Mouse (Mus musculus): ENCODE measurements around the gene Hspbap1. TPM values are rescaled to one million over a fixed set of nuclear protein-coding genes. Genes with fewer than 3 reads are reported as not detected.
A peak's percentile ranks its signal among the peaks of the same experiment; 100 is the strongest.

Gene Hspbap1
- total RNA-seq, 4 experiments from 2014 or later, result 2.8 to 4.2 (median 3.7) TPM

GRCm38 (mm10) chr16:35791962-35792521 is 21.9 kb downstream of the Hspbap1 start:
- DNase-seq (ENCODE audit: low spot score in 2 of 2), result no peak

GRCm38 (mm10) chr16:35802163-35802562 is 32.0 kb downstream of the Hspbap1 start:
- no peak for DNase-seq (ENCODE audit: low spot score in 2 of 2)

- DNase-seq (ENCODE audit: low spot score in 2 of 2), result no peak
Measured at GRCm38 (mm10) chr16:35803723-35804122, 33.5 kb downstream of the Hspbap1 start.

GRCm38 (mm10) chr16:35806973-35807662 is 36.9 kb downstream of the Hspbap1 start:
- no peak for DNase-seq (ENCODE audit: low spot score in 2 of 2)

- DNase-seq (ENCODE audit: low spot score in 2 of 2), result no peak
Measured at GRCm38 (mm10) chr16:35807663-35807992, 37.5 kb downstream of the Hspbap1 start.

- no peak for DNase-seq (ENCODE audit: low spot score in 2 of 2)
Measured at GRCm38 (mm10) chr16:35808838-35809237, 38.7 kb downstream of the Hspbap1 start.

GRCm38 (mm10) chr16:35813119-35813518 is 42.9 kb downstream of the Hspbap1 start:
- no peak for DNase-seq (ENCODE audit: low spot score in 2 of 2)

- peak; percentile 52 to 68 for DNase-seq (ENCODE audit: low spot score in 2 of 2)
Measured at GRCm38 (mm10) chr16:35817255-35818089, 47.3 kb downstream of the Hspbap1 start.

GRCm38 (mm10) chr16:35829999-35830398 is 59.8 kb downstream of the Hspbap1 start:
- DNase-seq (ENCODE audit: low spot score in 2 of 2), result no peak

- DNase-seq (ENCODE audit: low spot score in 2 of 2), result no peak
Measured at GRCm38 (mm10) chr16:35832926-35833325, 62.8 kb downstream of the Hspbap1 start.

GRCm38 (mm10) chr16:35834653-35835052 is 64.5 kb downstream of the Hspbap1 start:
- no peak for DNase-seq (ENCODE audit: low spot score in 2 of 2)

GRCm38 (mm10) chr16:35839680-35840079 is 69.5 kb downstream of the Hspbap1 start:
- DNase-seq (ENCODE audit: low spot score in 2 of 2), result no peak

GRCm38 (mm10) chr16:35847138-35847537 is 77.0 kb downstream of the Hspbap1 start:
- no peak for DNase-seq (ENCODE audit: low spot score in 2 of 2)

- DNase-seq (ENCODE audit: low spot score in 2 of 2), result no peak
Measured at GRCm38 (mm10) chr16:35855846-35856245, 85.7 kb downstream of the Hspbap1 start.

GRCm38 (mm10) chr16:35856766-35857165 is 86.6 kb downstream of the Hspbap1 start:
- no peak for DNase-seq (ENCODE audit: low spot score in 2 of 2)

GRCm38 (mm10) chr16:35860236-35860635 is 90.1 kb downstream of the Hspbap1 start:
- DNase-seq (ENCODE audit: low spot score in 2 of 2), result no peak

GRCm38 (mm10) chr16:35862057-35862456 is 91.9 kb downstream of the Hspbap1 start:
- DNase-seq (ENCODE audit: low spot score in 2 of 2), result no peak

GRCm38 (mm10) chr16:35867726-35868125 is 97.6 kb downstream of the Hspbap1 start:
- no peak for DNase-seq (ENCODE audit: low spot score in 2 of 2)

GRCm38 (mm10) chr16:35869126-35869525 is 99.0 kb downstream of the Hspbap1 start:
- DNase-seq (ENCODE audit: low spot score in 2 of 2), result no peak

GRCm38 (mm10) chr16:35869656-35870055 is 99.5 kb downstream of the Hspbap1 start:
- DNase-seq (ENCODE audit: low spot score in 2 of 2), result no peak

GRCm38 (mm10) chr16:35870581-35871047 is 100.4 kb downstream of the Hspbap1 start:
- no peak for DNase-seq (ENCODE audit: low spot score in 2 of 2)
